Mouse (Mus musculus): ENCODE measurements around the gene Epas1. TPM values are rescaled to one million over a fixed set of nuclear protein-coding genes. Genes with fewer than 3 reads are reported as not detected.

The Epas1 gene
- polyA plus RNA-seq, 1 experiment, result 7.0 TPM

DNA sequence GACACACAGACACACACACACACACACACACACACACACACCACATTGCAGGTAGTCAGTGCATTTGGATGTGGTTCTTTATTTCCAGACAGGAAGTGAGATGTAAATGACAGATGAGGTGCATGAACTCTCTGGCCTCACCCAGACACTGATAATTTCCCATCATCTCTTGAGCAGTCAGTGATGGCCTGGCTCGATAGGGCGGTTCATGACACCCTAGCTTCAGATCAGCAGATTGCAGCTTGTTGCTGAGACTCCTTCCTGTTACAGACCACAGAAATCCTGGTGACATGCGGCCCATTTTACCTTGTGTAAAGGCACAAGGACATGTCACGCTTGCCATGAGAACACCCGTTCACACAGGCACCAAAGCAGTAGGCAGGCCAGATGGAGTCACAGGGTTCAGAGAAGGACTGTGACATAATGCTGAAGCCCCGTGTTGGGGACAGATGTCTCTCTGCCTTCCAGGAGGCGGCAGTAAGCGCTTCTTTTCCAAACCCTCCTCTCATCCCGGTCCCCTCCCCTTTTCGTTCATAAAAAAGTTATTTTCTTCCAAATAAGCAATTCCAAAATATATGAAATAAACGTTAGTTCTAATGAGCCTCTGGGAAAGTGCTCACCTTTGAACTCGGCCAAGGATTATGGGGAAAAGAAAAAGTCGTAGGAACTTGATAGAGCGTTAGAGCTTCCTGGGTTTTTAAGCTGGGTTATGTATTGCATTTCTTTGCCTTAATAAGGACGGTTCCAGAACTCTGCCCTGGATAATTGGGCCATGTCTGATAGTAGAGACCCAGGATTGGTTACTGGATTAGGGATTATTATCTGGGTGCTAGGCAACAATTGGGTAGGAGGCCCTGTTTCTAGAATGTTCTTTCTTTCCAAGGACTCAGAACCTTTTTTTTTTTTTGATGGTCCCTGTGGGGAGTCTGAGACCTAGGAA is 26.0 kb downstream of the Epas1 start:
- TF ChIP-seq CTCF (IDR thresholded peaks at IDR 0.05; ENCODE audit: low read depth, low read length) (no peak), POLR2A (IDR thresholded peaks at IDR 0.05; ENCODE audit: insufficient read depth, low read length) (no peak), EP300 (IDR thresholded peaks at IDR 0.05; ENCODE audit: insufficient read depth, low read depth, low read length) (no peak)
- Histone ChIP-seq H3K36me3 (ENCODE audit: control insufficient read depth, insufficient read depth, low read length, poor library complexity, severe bottlenecking) (no peaks in the 10 kb centered on the region), H3K9ac (ENCODE audit: low read depth, poor library complexity, severe bottlenecking) (no peak overlapping the region), H3K27ac (ENCODE audit: insufficient read depth, low read length) (no peak overlapping the region), H3K4me1 (ENCODE audit: control insufficient read depth, insufficient read depth, low read length) (no peaks in the 10 kb centered on the region), H3K27me3 (ENCODE audit: control insufficient read depth, insufficient read depth, low read length, poor library complexity, severe bottlenecking) (no peaks in the 10 kb centered on the region), H3K9me3 (replicated peaks; ENCODE audit: control insufficient read depth, insufficient read depth, low read length, poor library complexity, severe bottlenecking) (no peaks in the 10 kb centered on the region), H3K4me3 (ENCODE audit: low read depth, low read length) (no peak overlapping the region)

- Histone ChIP-seq H3K36me3 (ENCODE audit: control insufficient read depth, insufficient read depth, low read length, poor library complexity, severe bottlenecking) (no peaks in the 10 kb centered on the region), H3K4me3 (ENCODE audit: low read depth, low read length) (no peak overlapping the region), H3K9ac (ENCODE audit: low read depth, poor library complexity, severe bottlenecking) (no peak overlapping the region), H3K4me1 (ENCODE audit: control insufficient read depth, insufficient read depth, low read length) (no peaks in the 10 kb centered on the region), H3K9me3 (replicated peaks; ENCODE audit: control insufficient read depth, insufficient read depth, low read length, poor library complexity, severe bottlenecking) (no peaks in the 10 kb centered on the region), H3K27me3 (ENCODE audit: control insufficient read depth, insufficient read depth, low read length, poor library complexity, severe bottlenecking) (no peaks in the 10 kb centered on the region), H3K27ac (ENCODE audit: insufficient read depth, low read length) (no peak overlapping the region)
- TF ChIP-seq CTCF (IDR thresholded peaks at IDR 0.05; ENCODE audit: low read depth, low read length), result no peak
- TF ChIP-seq EP300 (IDR thresholded peaks at IDR 0.05; ENCODE audit: insufficient read depth, low read depth, low read length), result no peak
- no peak for TF ChIP-seq POLR2A (IDR thresholded peaks at IDR 0.05; ENCODE audit: insufficient read depth, low read length)
These were observed 27.3 kb downstream of the Epas1 start for GRCm38 (mm10) chr17:86780708-86781318.

GRCm38 (mm10) chr17:86781755-86782400 is 28.4 kb downstream of the Epas1 start:
- Histone ChIP-seq H3K9ac (ENCODE audit: low read depth, poor library complexity, severe bottlenecking) (no peak overlapping the region), H3K36me3 (ENCODE audit: control insufficient read depth, insufficient read depth, low read length, poor library complexity, severe bottlenecking) (no peaks in the 10 kb centered on the region), H3K4me1 (ENCODE audit: control insufficient read depth, insufficient read depth, low read length) (no peaks in the 10 kb centered on the region), H3K9me3 (replicated peaks; ENCODE audit: control insufficient read depth, insufficient read depth, low read length, poor library complexity, severe bottlenecking) (no peaks in the 10 kb centered on the region), H3K4me3 (ENCODE audit: low read depth, low read length) (no peak overlapping the region), H3K27me3 (ENCODE audit: control insufficient read depth, insufficient read depth, low read length, poor library complexity, severe bottlenecking) (no peaks in the 10 kb centered on the region), H3K27ac (ENCODE audit: insufficient read depth, low read length) (no peak overlapping the region)
- TF ChIP-seq CTCF (IDR thresholded peaks at IDR 0.05; ENCODE audit: low read depth, low read length), result no peak
- TF ChIP-seq EP300 (IDR thresholded peaks at IDR 0.05; ENCODE audit: insufficient read depth, low read depth, low read length), result no peak
- TF ChIP-seq POLR2A (IDR thresholded peaks at IDR 0.05; ENCODE audit: insufficient read depth, low read length), result no peak

DNA sequence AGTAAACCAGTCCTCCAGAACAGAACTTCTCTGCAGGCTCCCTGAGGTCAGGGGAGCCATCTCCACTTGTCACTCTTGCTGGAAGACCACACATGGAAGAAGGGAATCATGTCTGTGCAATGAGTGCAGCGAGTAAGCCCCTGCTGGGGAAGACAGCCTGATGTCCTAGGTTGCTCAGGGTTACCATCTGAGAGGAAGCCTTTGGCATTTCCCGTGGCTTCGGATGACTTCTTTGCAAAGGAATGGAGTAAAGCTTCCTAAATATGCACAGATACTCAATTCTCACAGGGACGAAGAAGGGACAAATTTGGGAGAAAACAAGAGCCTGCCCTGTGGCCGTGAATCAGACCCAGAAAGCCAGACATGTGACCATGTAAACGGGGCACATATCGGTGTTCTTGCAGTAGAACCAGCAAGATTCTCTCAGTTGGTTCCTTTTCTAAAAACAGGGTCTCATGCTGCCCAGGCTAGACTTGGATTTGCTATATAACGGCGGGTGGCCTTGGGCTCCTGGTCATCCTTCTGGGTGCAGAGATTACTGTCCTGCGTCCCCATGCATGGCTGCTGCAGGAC is 31.0 kb downstream of the Epas1 start:
- Histone ChIP-seq H3K27ac (ENCODE audit: insufficient read depth, low read length) (no peak overlapping the region), H3K4me1 (ENCODE audit: control insufficient read depth, insufficient read depth, low read length) (no peaks in the 10 kb centered on the region), H3K27me3 (ENCODE audit: control insufficient read depth, insufficient read depth, low read length, poor library complexity, severe bottlenecking) (no peaks in the 10 kb centered on the region), H3K9ac (ENCODE audit: low read depth, poor library complexity, severe bottlenecking) (no peak overlapping the region), H3K4me3 (ENCODE audit: low read depth, low read length) (no peak overlapping the region), H3K9me3 (replicated peaks; ENCODE audit: control insufficient read depth, insufficient read depth, low read length, poor library complexity, severe bottlenecking) (no peaks in the 10 kb centered on the region), H3K36me3 (ENCODE audit: control insufficient read depth, insufficient read depth, low read length, poor library complexity, severe bottlenecking) (no peaks in the 10 kb centered on the region)
- TF ChIP-seq EP300 (IDR thresholded peaks at IDR 0.05; ENCODE audit: insufficient read depth, low read depth, low read length), result no peak
- TF ChIP-seq POLR2A (IDR thresholded peaks at IDR 0.05; ENCODE audit: insufficient read depth, low read length), result no peak
- TF ChIP-seq CTCF (IDR thresholded peaks at IDR 0.05; ENCODE audit: low read depth, low read length), result no peak

DNA sequence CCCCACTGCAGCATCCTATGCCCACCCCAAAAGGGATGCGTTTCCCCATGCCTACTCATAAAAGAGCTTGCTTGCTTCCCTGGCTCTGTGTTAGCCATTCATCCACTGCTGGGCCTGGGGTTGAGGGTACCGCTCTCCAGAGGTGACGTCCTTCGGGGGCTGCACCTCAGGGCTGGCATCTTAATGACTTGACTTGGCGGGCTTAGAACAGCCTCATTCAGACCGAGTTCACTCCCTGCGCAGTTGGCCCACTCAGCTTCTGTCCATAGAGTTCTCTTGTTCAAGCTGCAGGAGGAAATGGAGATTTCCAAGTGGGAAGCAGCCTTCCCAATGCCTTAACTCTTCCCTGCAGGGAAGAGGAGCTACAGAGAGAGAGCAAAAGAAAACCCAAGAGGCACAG is 32.1 kb downstream of the Epas1 start:
- H3K27ac ChIP-seq (ENCODE audit: insufficient read depth, low read length), result no peak overlapping the region
- H3K4me1 ChIP-seq (ENCODE audit: control insufficient read depth, insufficient read depth, low read length), result no peaks in the 10 kb centered on the region

More for the DNA sequence above, 32.1 kb downstream of the Epas1 start:
- H3K36me3 ChIP-seq (ENCODE audit: control insufficient read depth, insufficient read depth, low read length, poor library complexity, severe bottlenecking), result no peaks in the 10 kb centered on the region
- no peak overlapping the region for H3K9ac ChIP-seq (ENCODE audit: low read depth, poor library complexity, severe bottlenecking)
- no peaks in the 10 kb centered on the region for H3K9me3 ChIP-seq (replicated peaks; ENCODE audit: control insufficient read depth, insufficient read depth, low read length, poor library complexity, severe bottlenecking)
- no peak for TF ChIP-seq POLR2A (IDR thresholded peaks at IDR 0.05; ENCODE audit: insufficient read depth, low read length)
- no peak for TF ChIP-seq EP300 (IDR thresholded peaks at IDR 0.05; ENCODE audit: insufficient read depth, low read depth, low read length)
- TF ChIP-seq CTCF (IDR thresholded peaks at IDR 0.05; ENCODE audit: low read depth, low read length), result no peak
- no peaks in the 10 kb centered on the region for H3K27me3 ChIP-seq (ENCODE audit: control insufficient read depth, insufficient read depth, low read length, poor library complexity, severe bottlenecking)
- no peak overlapping the region for H3K4me3 ChIP-seq (ENCODE audit: low read depth, low read length)

All from ES-Bruce4 (cell line).